Mouse (Mus musculus): ENCODE measurements around the gene Siah1a. TPM values are rescaled to one million over a fixed set of nuclear protein-coding genes. Genes with fewer than 3 reads are reported as not detected.

Gene Siah1a
- polyA plus RNA-seq, 1 experiment from 2014 or later = 45.7 TPM

- no peak for ATAC-seq (ENCODE audit: insufficient number of reproducible peaks, low FRiP score, low TSS enrichment, low read depth)
- 76% methylated on average over 7 of the region's 7 CpGs for WGBS
- H3K4me1 ChIP-seq = peaks cover 20% of the 10 kb centered on the region; the same call in 1 of the 2 replicates
- no peak overlapping the region for H3K4me2 ChIP-seq (replicated peaks)
- no peak overlapping the region for H3K27ac ChIP-seq (replicated peaks)
- no peaks in the 10 kb centered on the region for H3K27me3 ChIP-seq
- H3K9ac ChIP-seq = no peak overlapping the region
- H3K36me3 ChIP-seq = no peaks in the 10 kb centered on the region
- H3K9me3 ChIP-seq (replicated peaks) = no peaks in the 10 kb centered on the region
- H3K4me3 ChIP-seq (replicated peaks) = no peak overlapping the region
Measured at GRCm38 (mm10) chr8:86742605-86743345, 3.0 kb downstream of the Siah1a start.

GRCm38 (mm10) chr8:86741627-86742026 is 4.1 kb downstream of the Siah1a start:
- no peak overlapping the region for H3K4me3 ChIP-seq (replicated peaks)
- no peak overlapping the region for H3K9ac ChIP-seq
- H3K36me3 ChIP-seq = no peaks in the 10 kb centered on the region
- H3K27me3 ChIP-seq = no peaks in the 10 kb centered on the region
- no peaks in the 10 kb centered on the region for H3K9me3 ChIP-seq (replicated peaks)
- no peak overlapping the region for H3K27ac ChIP-seq (replicated peaks)
- peaks cover 16% of the 10 kb centered on the region for H3K4me1 ChIP-seq
- no peak for ATAC-seq (ENCODE audit: insufficient number of reproducible peaks, low FRiP score, low TSS enrichment, low read depth)
- H3K4me2 ChIP-seq (replicated peaks) = no peak overlapping the region

DNA sequence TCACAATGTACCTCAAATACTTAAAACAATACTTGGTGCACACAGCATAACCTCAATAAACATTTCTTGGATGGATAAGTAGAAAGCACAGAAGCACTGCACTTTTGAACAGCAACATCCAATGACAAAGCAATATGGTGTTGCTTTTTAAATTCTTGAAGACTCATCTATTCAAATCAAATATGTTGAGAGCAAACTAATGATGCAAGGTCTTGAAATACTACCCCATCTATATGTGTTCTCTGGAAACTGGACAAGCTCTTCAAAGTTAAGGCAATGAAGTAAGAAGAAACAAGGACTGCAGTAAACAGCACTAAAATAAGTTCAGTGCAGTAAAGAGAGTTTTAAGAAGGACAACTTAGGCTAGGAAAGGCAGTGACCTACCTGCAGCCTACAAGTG is 4.8 kb downstream of the Siah1a start:
- Histone ChIP-seq H3K27me3 (no peaks in the 10 kb centered on the region), H3K4me1 (peaks cover 17% of the 10 kb centered on the region), H3K9ac (no peak overlapping the region), H3K36me3 (no peaks in the 10 kb centered on the region), H3K4me3 (replicated peaks) (no peak overlapping the region), H3K4me2 (replicated peaks) (no peak overlapping the region), H3K27ac (replicated peaks) (no peak overlapping the region), H3K9me3 (replicated peaks) (no peaks in the 10 kb centered on the region)
- ATAC-seq (ENCODE audit: insufficient number of reproducible peaks, low FRiP score, low TSS enrichment, low read depth) = no peak

DNA sequence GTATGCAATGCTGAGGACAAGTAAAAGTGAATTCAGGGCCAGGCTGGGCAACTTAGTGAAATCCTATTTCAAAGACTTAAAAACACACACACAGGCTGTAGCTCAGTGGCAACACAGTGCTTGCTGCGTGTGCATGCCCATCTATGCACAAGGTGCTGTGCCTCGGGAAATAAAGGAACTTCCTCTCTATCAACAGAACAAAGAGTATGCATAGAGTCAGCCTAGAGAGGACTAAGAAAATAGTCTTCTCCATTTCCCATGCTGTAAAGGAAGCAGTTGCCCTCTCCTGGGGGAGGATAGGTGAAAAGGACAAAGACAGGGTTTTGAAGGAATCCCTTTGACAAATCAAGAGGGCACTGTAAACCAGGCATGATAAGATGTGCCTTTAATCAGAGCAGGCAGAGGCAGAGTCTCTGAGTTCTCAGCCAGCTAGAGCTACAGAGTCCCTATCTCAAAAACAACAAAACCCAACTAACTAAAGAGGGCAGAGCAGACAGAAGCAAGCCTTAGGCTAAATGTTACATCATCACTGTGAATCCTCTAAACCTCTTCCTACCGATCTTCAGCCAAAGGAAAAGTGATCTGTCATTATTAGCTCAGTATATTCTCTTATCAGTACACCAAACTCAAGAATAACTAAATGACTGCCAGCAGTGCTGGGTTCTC is 10.2 kb downstream of the Siah1a start:
- Histone ChIP-seq H3K4me3 (replicated peaks) (no peak overlapping the region), H3K36me3 (no peaks in the 10 kb centered on the region), H3K27me3 (no peaks in the 10 kb centered on the region), H3K4me1 (peaks cover 23% of the 10 kb centered on the region), H3K9ac (no peak overlapping the region), H3K4me2 (replicated peaks) (no peak overlapping the region), H3K9me3 (replicated peaks) (no peaks in the 10 kb centered on the region), H3K27ac (replicated peaks) (no peak overlapping the region)
- no peak for ATAC-seq (ENCODE audit: insufficient number of reproducible peaks, low FRiP score, low TSS enrichment, low read depth)
- WGBS = 29% methylated on average over 3 of the region's 3 CpGs

DNA sequence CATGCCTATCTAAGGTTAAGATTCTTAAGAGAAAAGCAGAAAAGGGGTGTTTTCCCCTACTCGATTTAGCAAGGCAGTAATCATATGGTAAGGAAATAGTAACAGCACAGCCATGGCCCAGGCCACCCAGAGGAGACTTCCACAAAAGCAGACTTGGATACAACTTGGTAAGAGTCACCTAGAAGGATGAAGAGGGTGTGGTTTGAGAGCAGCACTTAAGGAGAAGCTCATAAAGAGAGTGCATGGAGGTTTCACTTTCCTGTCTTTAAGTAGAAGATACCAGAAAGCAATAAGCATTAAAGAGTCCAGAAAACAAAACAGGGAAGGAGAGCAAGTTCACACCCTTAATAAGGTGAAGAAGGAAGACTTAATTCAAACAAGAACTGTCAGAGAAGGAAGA is 10.8 kb downstream of the Siah1a start:
- 65% methylated on average over 1 of the region's 1 CpGs for WGBS
- H3K9me3 ChIP-seq (replicated peaks) = no peaks in the 10 kb centered on the region

GRCm38 (mm10) chr8:86734171-86734570 is 11.6 kb downstream of the Siah1a start:
- Histone ChIP-seq H3K9ac (no peak overlapping the region), H3K9me3 (replicated peaks) (no peaks in the 10 kb centered on the region), H3K27me3 (no peaks in the 10 kb centered on the region), H3K4me3 (replicated peaks) (no peak overlapping the region), H3K27ac (replicated peaks) (no peak overlapping the region), H3K4me1 (peaks cover 30% of the 10 kb centered on the region), H3K4me2 (replicated peaks) (no peak overlapping the region), H3K36me3 (no peaks in the 10 kb centered on the region)
- WGBS = 84% methylated on average over 4 of the region's 4 CpGs
- no peak for ATAC-seq (ENCODE audit: insufficient number of reproducible peaks, low FRiP score, low TSS enrichment, low read depth)

More for the DNA sequence above, 10.8 kb downstream of the Siah1a start:
- no peak overlapping the region for H3K4me2 ChIP-seq (replicated peaks)
- no peak overlapping the region for H3K27ac ChIP-seq (replicated peaks)
- H3K27me3 ChIP-seq = no peaks in the 10 kb centered on the region
- ATAC-seq (ENCODE audit: insufficient number of reproducible peaks, low FRiP score, low TSS enrichment, low read depth) = no peak
- H3K9ac ChIP-seq = no peak overlapping the region
- no peak overlapping the region for H3K4me3 ChIP-seq (replicated peaks)
- H3K4me1 ChIP-seq = peaks cover 29% of the 10 kb centered on the region
- H3K36me3 ChIP-seq = no peaks in the 10 kb centered on the region

GRCm38 (mm10) chr8:86730860-86731259 is 14.9 kb downstream of the Siah1a start:
- Histone ChIP-seq H3K4me2 (replicated peaks) (no peak overlapping the region), H3K4me1 (peaks cover 37% of the 10 kb centered on the region), H3K27me3 (no peaks in the 10 kb centered on the region), H3K9ac (no peak overlapping the region), H3K27ac (replicated peaks) (peak overlapping the region; percentile 48), H3K4me3 (replicated peaks) (no peak overlapping the region), H3K9me3 (replicated peaks) (no peaks in the 10 kb centered on the region), H3K36me3 (0 out of 2 replicates have a peak, but pooled peaks cover 7% of the 10 kb centered on the region)
- no peak for ATAC-seq (ENCODE audit: insufficient number of reproducible peaks, low FRiP score, low TSS enrichment, low read depth)
- WGBS = 91% methylated on average over 1 of the region's 1 CpGs

- Histone ChIP-seq H3K4me3 (replicated peaks) (no peak overlapping the region), H3K4me1 (peaks cover 33% of the 10 kb centered on the region), H3K27ac (replicated peaks) (no peak overlapping the region), H3K9me3 (replicated peaks) (no peaks in the 10 kb centered on the region), H3K4me2 (replicated peaks) (no peak overlapping the region), H3K27me3 (no peaks in the 10 kb centered on the region), H3K9ac (no peak overlapping the region), H3K36me3 (0 out of 2 replicates have a peak, but pooled peaks cover 7% of the 10 kb centered on the region)
- WGBS = 31% methylated on average over 3 of the region's 3 CpGs
- ATAC-seq (ENCODE audit: insufficient number of reproducible peaks, low FRiP score, low TSS enrichment, low read depth) = no peak
Measured at GRCm38 (mm10) chr8:86730303-86730702, 15.4 kb downstream of the Siah1a start.

GRCm38 (mm10) chr8:86728224-86728950 is 17.3 kb downstream of the Siah1a start:
- Histone ChIP-seq H3K36me3 (peaks cover 7% of the 10 kb centered on the region), H3K9ac (no peak overlapping the region), H3K27ac (replicated peaks) (no peak overlapping the region), H3K4me1 (peaks cover 27% of the 10 kb centered on the region), H3K9me3 (replicated peaks) (no peaks in the 10 kb centered on the region), H3K4me2 (replicated peaks) (no peak overlapping the region), H3K4me3 (replicated peaks) (no peak overlapping the region), H3K27me3 (no peaks in the 10 kb centered on the region)
- 57% methylated on average over 19 of the region's 19 CpGs for WGBS
- ATAC-seq (ENCODE audit: insufficient number of reproducible peaks, low FRiP score, low TSS enrichment, low read depth) = 0 out of 2 replicates have a peak, but pooled peaks have one; percentile 24

DNA sequence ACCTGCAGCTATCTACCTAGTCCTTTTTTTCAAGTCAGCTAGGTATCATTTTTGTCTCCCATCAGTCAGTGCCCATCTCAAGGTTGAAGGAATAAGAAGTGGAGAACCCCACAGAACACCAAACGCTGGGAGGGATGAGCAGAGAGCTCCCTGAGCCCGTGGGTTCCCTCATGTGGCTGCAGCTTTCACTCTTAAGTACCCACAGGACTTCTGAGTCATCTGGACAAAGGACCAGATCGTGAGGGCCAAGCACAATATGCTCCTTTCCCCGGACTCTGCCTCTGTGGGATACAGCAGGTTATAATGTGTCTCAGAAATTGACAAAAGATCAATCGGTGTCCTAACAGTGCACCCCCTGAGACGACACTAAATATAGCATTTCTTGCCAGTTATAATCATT is 18.8 kb downstream of the Siah1a start:
- Histone ChIP-seq H3K27me3 (no peaks in the 10 kb centered on the region), H3K4me1 (peaks cover 27% of the 10 kb centered on the region), H3K36me3 (peaks cover 11% of the 10 kb centered on the region), H3K9ac (no peak overlapping the region), H3K27ac (replicated peaks) (no peak overlapping the region), H3K4me2 (replicated peaks) (no peak overlapping the region), H3K9me3 (replicated peaks) (no peaks in the 10 kb centered on the region), H3K4me3 (replicated peaks) (no peak overlapping the region)
- 71% methylated on average over 6 of the region's 6 CpGs for WGBS
- no peak for ATAC-seq (ENCODE audit: insufficient number of reproducible peaks, low FRiP score, low TSS enrichment, low read depth)

- Histone ChIP-seq H3K36me3 (peaks cover 25% of the 10 kb centered on the region), H3K27ac (replicated peaks) (no peak overlapping the region), H3K9ac (no peak overlapping the region), H3K4me1 (no peaks in the 10 kb centered on the region), H3K4me2 (replicated peaks) (no peak overlapping the region), H3K9me3 (replicated peaks) (no peaks in the 10 kb centered on the region), H3K4me3 (replicated peaks) (no peak overlapping the region), H3K27me3 (no peaks in the 10 kb centered on the region)
- ATAC-seq (ENCODE audit: insufficient number of reproducible peaks, low FRiP score, low TSS enrichment, low read depth) = no peak
- 90% methylated on average over 2 of the region's 2 CpGs for WGBS
Measured at GRCm38 (mm10) chr8:86721490-86721889, 24.2 kb downstream of the Siah1a start.
